Mouse (Mus musculus): ENCODE measurements around the gene Ncor2. TPM values are rescaled to one million over a fixed set of nuclear protein-coding genes. Genes with fewer than 3 reads are reported as not detected.

The Ncor2 gene
- polyA plus RNA-seq, 1 experiment from 2014 or later = 25.6 TPM

- ATAC-seq = no peak
- WGBS = 94% methylated on average over 3 of the region's 3 CpGs
- peak overlapping the region; percentile 84; the same call in 1 of the 2 replicates for H3K27ac ChIP-seq
Observed at GRCm38 (mm10) chr5:125130406-125130805, 48.6 kb downstream of the Ncor2 start.

GRCm38 (mm10) chr5:125128939-125129385 is 50.1 kb downstream of the Ncor2 start:
- peaks cover 7% of the 10 kb centered on the region; the same call in 1 of the 2 replicates for H3K36me3 ChIP-seq (ENCODE audit: poor library complexity, severe bottlenecking)
- peak; percentile 52 for ATAC-seq
- no peaks in the 10 kb centered on the region for H3K9me3 ChIP-seq (replicated peaks)
- H3K4me2 ChIP-seq = no peak overlapping the region; the same call in 1 of the 2 replicates
- peak overlapping the region; percentile 84 for H3K27ac ChIP-seq
- WGBS = 73% methylated on average over 14 of the region's 14 CpGs
- no peak overlapping the region for H3K4me3 ChIP-seq
- peaks cover 89% of the 10 kb centered on the region for H3K4me1 ChIP-seq
- no peak overlapping the region for H3K9ac ChIP-seq
- no peaks in the 10 kb centered on the region for H3K27me3 ChIP-seq

More at GRCm38 (mm10) chr5:125130406-125130805, 48.6 kb downstream of the Ncor2 start:
- H3K9ac ChIP-seq = 0 out of 2 replicates have a peak overlapping the region, but pooled peaks have one; percentile 12
- no peaks in the 10 kb centered on the region for H3K9me3 ChIP-seq (replicated peaks)
- H3K4me2 ChIP-seq = no peak overlapping the region
- peaks cover 90% of the 10 kb centered on the region for H3K4me1 ChIP-seq
- H3K27me3 ChIP-seq = no peaks in the 10 kb centered on the region
- H3K36me3 ChIP-seq (ENCODE audit: poor library complexity, severe bottlenecking) = no peaks in the 10 kb centered on the region
- H3K4me3 ChIP-seq = no peak overlapping the region

- no peak for ATAC-seq
- Histone ChIP-seq H3K9ac (no peak overlapping the region), H3K27ac (no peak overlapping the region; the same call in none of the 2 replicates), H3K27me3 (no peaks in the 10 kb centered on the region), H3K4me2 (no peak overlapping the region), H3K36me3 (ENCODE audit: poor library complexity, severe bottlenecking) (peaks cover 7% of the 10 kb centered on the region; the same call in 1 of the 2 replicates), H3K4me3 (no peak overlapping the region), H3K4me1 (peaks cover 89% of the 10 kb centered on the region), H3K9me3 (replicated peaks) (no peaks in the 10 kb centered on the region)
- WGBS = 93% methylated on average over 1 of the region's 1 CpGs
Observed at GRCm38 (mm10) chr5:125127920-125128319, 51.1 kb downstream of the Ncor2 start.

GRCm38 (mm10) chr5:125127426-125127825 is 51.6 kb downstream of the Ncor2 start:
- peaks cover 12% of the 10 kb centered on the region; the same call in 1 of the 2 replicates for H3K36me3 ChIP-seq (ENCODE audit: poor library complexity, severe bottlenecking)
- WGBS = 95% methylated on average over 4 of the region's 4 CpGs
- no peaks in the 10 kb centered on the region for H3K9me3 ChIP-seq (replicated peaks)
- H3K4me1 ChIP-seq = peaks cover 87% of the 10 kb centered on the region
- no peaks in the 10 kb centered on the region for H3K27me3 ChIP-seq
- H3K4me2 ChIP-seq = no peak overlapping the region
- H3K27ac ChIP-seq = no peak overlapping the region
- ATAC-seq = no peak
- no peak overlapping the region for H3K4me3 ChIP-seq
- no peak overlapping the region for H3K9ac ChIP-seq

GRCm38 (mm10) chr5:125125966-125126464 is 53.0 kb downstream of the Ncor2 start:
- H3K27me3 ChIP-seq = no peaks in the 10 kb centered on the region
- 0 out of 2 replicates have a peak overlapping the region, but pooled peaks have one; percentile 19 for H3K27ac ChIP-seq
- 84% methylated on average over 4 of the region's 4 CpGs for WGBS
- peak overlapping the region; percentile 26; the same call in 1 of the 2 replicates for H3K9ac ChIP-seq
- no peaks in the 10 kb centered on the region for H3K9me3 ChIP-seq (replicated peaks)
- H3K4me2 ChIP-seq = no peak overlapping the region
- peaks cover 18% of the 10 kb centered on the region; the same call in 1 of the 2 replicates for H3K36me3 ChIP-seq (ENCODE audit: poor library complexity, severe bottlenecking)
- H3K4me3 ChIP-seq = no peak overlapping the region
- no peak for ATAC-seq
- peaks cover 85% of the 10 kb centered on the region for H3K4me1 ChIP-seq

- no peak overlapping the region for H3K4me3 ChIP-seq
- H3K36me3 ChIP-seq (ENCODE audit: poor library complexity, severe bottlenecking) = peaks cover 18% of the 10 kb centered on the region; the same call in 1 of the 2 replicates
- peak overlapping the region; percentile 26; the same call in 1 of the 2 replicates for H3K9ac ChIP-seq
- no peaks in the 10 kb centered on the region for H3K27me3 ChIP-seq
- 90% methylated on average over 3 of the region's 3 CpGs for WGBS
- H3K9me3 ChIP-seq (replicated peaks) = no peaks in the 10 kb centered on the region
- ATAC-seq = no peak
- no peak overlapping the region for H3K4me2 ChIP-seq
- H3K4me1 ChIP-seq = peaks cover 85% of the 10 kb centered on the region
- H3K27ac ChIP-seq = peak overlapping the region; percentile 53
Observed at GRCm38 (mm10) chr5:125125219-125125618, 53.8 kb downstream of the Ncor2 start.

GRCm38 (mm10) chr5:125124002-125124401 is 55.0 kb downstream of the Ncor2 start:
- Histone ChIP-seq H3K27me3 (no peaks in the 10 kb centered on the region), H3K9ac (no peak overlapping the region), H3K4me3 (no peak overlapping the region), H3K9me3 (replicated peaks) (no peaks in the 10 kb centered on the region), H3K4me1 (peaks cover 78% of the 10 kb centered on the region), H3K27ac (0 out of 2 replicates have a peak overlapping the region, but pooled peaks have one; percentile 4), H3K36me3 (ENCODE audit: poor library complexity, severe bottlenecking) (peaks cover 24% of the 10 kb centered on the region), H3K4me2 (no peak overlapping the region)
- ATAC-seq = no peak
- WGBS = 78% methylated on average over 7 of the region's 7 CpGs

GRCm38 (mm10) chr5:125123206-125123605 is 55.8 kb downstream of the Ncor2 start:
- Histone ChIP-seq H3K27me3 (no peaks in the 10 kb centered on the region), H3K27ac (peak overlapping the region; percentile 25; the same call in 1 of the 2 replicates), H3K4me1 (peaks cover 70% of the 10 kb centered on the region), H3K4me2 (no peak overlapping the region), H3K9ac (no peak overlapping the region), H3K9me3 (replicated peaks) (no peaks in the 10 kb centered on the region), H3K36me3 (ENCODE audit: poor library complexity, severe bottlenecking) (peaks cover 32% of the 10 kb centered on the region), H3K4me3 (no peak overlapping the region)
- WGBS = 36% methylated on average over 3 of the region's 3 CpGs
- ATAC-seq = no peak

- H3K27me3 ChIP-seq = no peaks in the 10 kb centered on the region
- peaks cover 64% of the 10 kb centered on the region for H3K4me1 ChIP-seq
- peaks cover 39% of the 10 kb centered on the region for H3K36me3 ChIP-seq (ENCODE audit: poor library complexity, severe bottlenecking)
- H3K4me3 ChIP-seq = no peak overlapping the region
- H3K9me3 ChIP-seq (replicated peaks) = no peaks in the 10 kb centered on the region
- peak overlapping the region; percentile 25 for H3K27ac ChIP-seq
- ATAC-seq = no peak
- no peak overlapping the region for H3K9ac ChIP-seq
- no peak overlapping the region for H3K4me2 ChIP-seq
- WGBS = 90% methylated on average over 7 of the region's 7 CpGs
Observed at GRCm38 (mm10) chr5:125122546-125122945, 56.5 kb downstream of the Ncor2 start.

- ATAC-seq = no peak
- H3K4me2 ChIP-seq = no peak overlapping the region
- H3K9ac ChIP-seq = no peak overlapping the region
- H3K36me3 ChIP-seq (ENCODE audit: poor library complexity, severe bottlenecking) = peaks cover 44% of the 10 kb centered on the region
- H3K27ac ChIP-seq = peak overlapping the region; percentile 19; the same call in 1 of the 2 replicates
- H3K4me3 ChIP-seq = no peak overlapping the region
- H3K4me1 ChIP-seq = peaks cover 60% of the 10 kb centered on the region
- whole genome bisulfite sequencing = 85% methylated on average over 7 of the region's 7 CpGs
- no peaks in the 10 kb centered on the region for H3K27me3 ChIP-seq
- no peaks in the 10 kb centered on the region for H3K9me3 ChIP-seq (replicated peaks)
Observed at GRCm38 (mm10) chr5:125122049-125122448, 57.0 kb downstream of the Ncor2 start.

GRCm38 (mm10) chr5:125120517-125121303 is 58.3 kb downstream of the Ncor2 start:
- Histone ChIP-seq H3K27me3 (no peaks in the 10 kb centered on the region), H3K4me3 (no peak overlapping the region), H3K27ac (peak overlapping the region; percentile 59), H3K4me2 (no peak overlapping the region), H3K36me3 (ENCODE audit: poor library complexity, severe bottlenecking) (peaks cover 57% of the 10 kb centered on the region), H3K9ac (no peak overlapping the region), H3K4me1 (peaks cover 55% of the 10 kb centered on the region), H3K9me3 (replicated peaks) (no peaks in the 10 kb centered on the region)
- ATAC-seq = no peak
- 84% methylated on average over 17 of the region's 17 CpGs for WGBS

- Histone ChIP-seq H3K4me2 (no peak overlapping the region), H3K4me3 (no peak overlapping the region), H3K9ac (no peak overlapping the region), H3K36me3 (ENCODE audit: poor library complexity, severe bottlenecking) (peaks cover 64% of the 10 kb centered on the region), H3K9me3 (replicated peaks) (no peaks in the 10 kb centered on the region; the same call in 1 of the 2 replicates), H3K27me3 (no peaks in the 10 kb centered on the region), H3K27ac (0 out of 2 replicates have a peak overlapping the region, but pooled peaks have one; percentile 1), H3K4me1 (peaks cover 47% of the 10 kb centered on the region)
- 83% methylated on average over 5 of the region's 5 CpGs for WGBS
- ATAC-seq = no peak
Observed at GRCm38 (mm10) chr5:125117238-125117637, 61.8 kb downstream of the Ncor2 start.
